Mouse (Mus musculus) brain, embryonic 18.5 days (tissue): Measurements from ENCODE around the gene Magee1.
A peak's percentile ranks its signal among the peaks of the same experiment; 100 is the strongest.
"Not testable (repeated sequence)": the region's sequence is repeated elsewhere in the genome, so short reads cannot be mapped to it uniquely, and the experiment has no call there.

ENCODE experiments used
- DNase-seq: peaks from one replicate; pipeline ENCODE4 v3.0.0-alpha.2; 2012; ENCODE audit warnings: low read depth, low spot score

Gene Magee1

GRCm38 (mm10) chrX:105120275-105121226 lies at the start of gene Magee1:
Magee1 (plus strand) TSS chrX:105120378.
- peak; percentile 60 for DNase-seq

GRCm38 (mm10) chrX:105079151-105079550 lies 41.0 kb upstream of the Magee1 start:
- DNase-seq: no peak

DNA sequence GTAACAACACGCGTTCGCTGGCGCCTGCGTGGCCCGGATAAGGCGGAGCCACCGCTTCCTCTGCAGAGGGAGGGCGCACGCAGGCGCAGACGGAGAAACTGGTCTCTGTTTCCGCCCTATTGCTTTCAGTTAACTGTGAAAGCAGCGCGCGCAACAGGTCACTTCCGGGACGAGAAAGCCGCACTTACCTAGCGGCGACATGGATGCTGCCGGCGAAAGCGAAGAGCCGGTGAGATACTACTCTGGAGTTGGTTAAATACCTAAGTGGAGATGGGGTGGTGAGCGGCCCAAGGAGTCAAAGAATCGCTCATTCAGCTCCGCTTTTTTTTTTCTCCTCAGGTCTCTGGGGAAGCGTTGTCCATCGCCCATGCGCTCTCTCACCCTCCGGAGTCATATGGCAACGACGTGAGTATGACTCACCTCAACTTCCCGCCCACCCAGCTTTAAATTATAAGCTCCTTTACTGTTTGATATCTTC lies 40.5 kb upstream of the Magee1 start, which contains the start of gene Pbdc1:
Gene Pbdc1 (plus strand): TSS at position 142 of the 478 bp plus-strand sequence.
- DNase-seq: peak; percentile 83

- no peak for DNase-seq
Measured at GRCm38 (mm10) chrX:105080096-105080495, 40.1 kb upstream of the Magee1 start.

- DNase-seq: not testable (repeated sequence)
Measured at GRCm38 (mm10) chrX:105083013-105083412, 37.2 kb upstream of the Magee1 start.

DNA sequence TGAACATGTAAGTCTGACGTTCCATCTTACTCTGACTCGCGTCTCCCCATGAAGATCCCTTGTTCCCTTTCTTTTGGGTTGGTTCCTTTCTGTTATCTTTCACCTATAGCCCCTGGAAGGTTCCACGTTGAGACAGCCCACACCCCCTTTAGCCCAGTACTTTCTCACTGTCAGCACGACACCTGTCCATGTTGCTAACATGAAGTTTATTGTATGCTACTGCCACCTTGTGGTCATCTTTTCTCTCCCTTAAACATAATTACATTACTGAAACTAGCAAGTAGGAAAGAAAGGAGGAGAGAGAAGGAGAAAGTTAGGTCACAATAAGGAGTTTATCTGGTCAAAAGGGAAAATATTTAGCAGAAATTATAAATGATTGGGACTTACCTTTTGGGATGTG lies 16.0 kb upstream of the Magee1 start:
- no peak for DNase-seq

GRCm38 (mm10) chrX:105114994-105115393 lies 5.2 kb upstream of the Magee1 start:
- no peak for DNase-seq

GRCm38 (mm10) chrX:105121227-105121865 lies 1.2 kb downstream of the Magee1 start:
- peak; percentile 52 for DNase-seq

DNA sequence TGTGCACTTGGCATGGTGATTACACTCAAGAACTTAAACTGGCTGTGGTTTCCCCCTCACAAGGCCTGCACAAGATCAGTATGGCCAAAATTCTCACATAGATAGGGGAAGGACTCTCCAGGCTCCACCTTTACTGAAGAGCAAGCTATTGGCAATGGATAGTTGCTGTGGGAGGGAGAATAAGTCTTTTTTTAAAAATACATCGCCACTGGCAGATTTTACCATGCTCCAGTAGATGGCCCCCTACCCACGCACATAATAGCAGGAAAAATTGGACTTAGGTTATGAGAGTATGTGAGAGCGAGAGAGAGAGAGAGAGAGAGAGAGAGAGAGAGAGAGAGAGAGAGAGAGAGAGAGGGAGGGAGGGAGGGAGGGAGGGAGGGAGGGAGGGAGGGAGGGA lies 4.7 kb downstream of the Magee1 start:
- no peak for DNase-seq

GRCm38 (mm10) chrX:105151872-105152461 lies 31.8 kb downstream of the Magee1 start:
- DNase-seq: no peak

DNA sequence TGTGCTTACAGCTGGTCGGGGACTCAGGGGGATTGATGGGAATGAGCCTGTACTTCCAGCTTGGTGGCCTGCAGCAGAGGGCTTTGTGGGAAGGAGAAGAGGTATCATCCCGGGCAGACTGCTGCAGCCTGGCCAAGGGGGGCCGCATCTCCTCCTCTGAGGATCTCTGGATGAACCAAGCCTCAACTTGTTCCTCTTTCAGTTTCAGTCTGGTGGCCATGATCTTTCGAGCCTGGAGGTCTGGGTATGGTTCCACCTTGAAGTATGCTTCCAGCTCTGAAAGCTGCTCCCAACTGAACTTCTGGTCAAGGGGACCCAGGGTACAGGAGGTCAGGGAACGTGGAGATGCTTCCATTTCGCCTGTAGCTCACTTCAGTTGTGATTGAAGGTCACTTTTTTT lies 44.8 kb downstream of the Magee1 start:
- DNase-seq: not testable (repeated sequence)

DNA sequence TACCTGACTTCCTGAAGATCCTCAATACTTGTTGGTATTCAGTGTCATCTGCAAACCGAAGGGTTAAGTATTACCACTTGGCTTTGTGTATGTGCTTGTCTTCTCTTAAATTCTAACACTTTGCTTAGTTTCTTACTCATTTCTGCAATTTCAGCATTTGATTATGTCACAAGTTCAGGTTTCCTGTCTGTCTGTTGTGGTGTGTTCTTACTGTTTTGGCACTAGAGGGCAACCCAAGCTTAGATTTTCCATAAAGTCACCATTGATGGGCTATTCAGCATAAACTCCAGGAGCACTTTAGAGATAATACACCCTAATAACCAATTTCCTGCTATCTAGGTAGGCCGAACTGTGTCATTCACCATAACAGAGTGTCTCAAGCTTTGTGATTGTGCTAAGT lies 47.0 kb downstream of the Magee1 start:
- no peak for DNase-seq
